Mouse (Mus musculus) myocyte (in vitro differentiated cells): ENCODE measurements at regions not wholly inside any gene's neighbourhood (a gene's known extent, or its start where the extent isn't known, plus 50 kb on each side); places are given as distances from the start of the nearest gene placed in this dataset.

Experiments used
- MYOD1 ChIP-seq, 3 experiments: IDR thresholded peaks; one replicate each; pipeline ENCODE4 v1.6.1; 2011; ENCODE audit warnings: control low read depth in 2 of 3, low read depth in 2 of 3, mild to moderate bottlenecking in 2 of 3, moderate library complexity in 1 of 3; ENCODE audit not compliant: insufficient read length in 2 of 3, control insufficient read depth in 1 of 3
- USF1 ChIP-seq: IDR thresholded peaks from one replicate; pipeline ENCODE4 v1.6.1; 2011; ENCODE audit warnings: low read depth, mild to moderate bottlenecking, control low read depth, moderate library complexity

GRCm38 (mm10) chr14:25200656-25201179 is 258.3 kb upstream of the Zmiz1 start:
- TF ChIP-seq MYOD1 (IDR thresholded peaks at IDR 0.05; ENCODE audit: control insufficient read depth in 1 of 3, insufficient read length in 2 of 3, low read depth in 2 of 3) (no peak), USF1 (no peak)
